Mouse (Mus musculus) urinary bladder, postnatal 14 days (tissue): Measurements from ENCODE around the gene Mcm10.

Source experiments
- DNase-seq: peaks from one replicate; pipeline ENCODE4 v3.0.0; 2021; ENCODE audit warnings: low spot score

Mcm10 gene

DNA sequence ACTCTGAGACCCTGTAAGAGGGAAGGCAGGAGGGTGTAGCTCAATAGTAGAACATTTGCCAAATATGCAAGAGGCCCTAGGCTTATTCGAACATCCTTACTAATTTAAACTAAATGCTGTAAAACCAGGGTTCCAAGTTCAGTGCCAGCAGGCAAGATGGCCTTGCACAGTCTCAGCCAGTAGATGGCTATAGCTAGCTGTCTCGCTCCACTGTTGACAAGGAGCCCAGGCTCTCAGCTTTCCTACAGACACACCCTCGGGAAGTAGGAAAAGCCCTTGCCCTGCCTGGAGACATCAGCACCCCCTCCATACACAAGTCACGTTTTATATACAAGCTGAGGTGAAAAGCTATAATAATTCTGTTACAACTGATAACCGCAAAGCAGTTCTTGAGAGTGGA is 20.1 kb upstream of the Mcm10 start:
- DNase-seq = no peak

DNA sequence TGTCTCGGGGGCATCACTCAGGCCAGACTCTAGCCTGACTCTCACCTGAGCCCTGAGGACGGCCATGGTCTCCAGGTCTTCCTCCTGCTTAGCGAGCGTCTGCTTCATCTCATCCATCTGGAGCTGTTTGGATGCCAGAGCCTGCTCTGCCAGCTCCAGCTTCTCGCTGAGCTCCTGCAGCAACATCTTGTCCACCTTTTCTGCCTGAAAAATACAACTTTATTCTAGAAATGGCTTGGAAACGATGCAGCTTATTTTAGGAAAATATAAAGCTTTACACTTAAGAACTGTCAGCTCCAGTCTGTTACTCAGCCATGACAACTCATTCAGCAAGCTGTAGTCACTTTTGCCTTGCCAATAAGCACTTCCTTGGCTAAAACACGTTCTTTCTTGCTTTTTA is 18.6 kb upstream of the Mcm10 start:
- DNase-seq = no peak

DNA sequence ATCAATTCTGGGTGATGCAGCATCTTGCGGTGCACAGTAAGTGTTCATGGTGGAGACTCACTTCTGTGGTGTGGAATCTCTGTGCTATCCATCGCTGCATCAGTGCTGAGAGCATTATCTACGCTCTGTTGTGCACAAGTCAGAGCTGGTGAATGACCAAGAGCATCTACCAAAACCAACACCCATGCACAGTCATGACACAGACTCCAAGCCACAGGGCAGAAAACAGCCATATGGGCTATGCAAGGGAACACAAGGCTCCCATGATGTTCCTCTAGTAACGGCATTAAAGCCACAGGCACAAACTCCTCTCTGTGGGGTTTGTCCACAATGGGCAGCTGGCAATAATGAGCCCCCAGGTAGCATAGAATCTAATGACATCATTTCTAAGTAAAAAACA is 17.2 kb upstream of the Mcm10 start:
- DNase-seq = no peak

DNA sequence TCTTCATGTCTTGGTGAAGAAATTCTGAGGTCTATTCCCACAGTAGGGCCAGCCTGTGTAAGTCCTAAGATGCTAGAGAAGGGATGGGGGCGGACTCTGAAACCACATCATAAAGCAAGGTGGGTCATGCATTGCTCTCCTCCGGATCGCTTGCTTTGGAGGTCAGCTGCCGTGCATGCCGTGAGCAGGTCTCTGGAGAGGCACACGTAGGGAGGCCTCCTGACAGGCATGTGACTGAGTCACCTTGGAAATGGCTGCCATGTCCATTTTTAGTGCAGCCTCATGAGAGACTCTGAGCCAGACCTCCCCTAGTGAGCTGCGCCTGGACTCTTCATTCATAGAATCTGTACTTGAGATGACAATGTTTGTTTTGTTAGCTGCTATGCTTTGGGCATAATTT is 15.5 kb upstream of the Mcm10 start:
- no peak for DNase-seq

DNA sequence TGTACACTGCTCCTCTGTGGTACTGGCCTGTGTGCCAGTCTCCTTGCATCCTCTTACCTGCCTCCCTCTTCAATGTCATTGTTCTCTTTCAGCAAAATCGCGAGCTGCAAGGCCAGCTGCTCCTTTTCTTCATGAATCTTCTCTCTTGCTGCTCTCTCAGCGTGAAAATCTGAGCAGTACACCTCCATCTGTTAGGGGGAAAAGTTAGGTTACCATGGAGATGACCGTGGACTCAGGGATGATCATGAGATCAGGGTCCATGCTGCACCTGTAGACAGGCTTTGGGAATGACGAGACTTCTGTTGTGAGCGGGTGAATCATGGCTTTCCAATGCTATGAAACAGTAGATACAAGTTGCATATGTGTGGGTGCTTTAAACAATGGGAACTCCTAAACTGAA is 14.5 kb upstream of the Mcm10 start:
- DNase-seq = no peak

DNA sequence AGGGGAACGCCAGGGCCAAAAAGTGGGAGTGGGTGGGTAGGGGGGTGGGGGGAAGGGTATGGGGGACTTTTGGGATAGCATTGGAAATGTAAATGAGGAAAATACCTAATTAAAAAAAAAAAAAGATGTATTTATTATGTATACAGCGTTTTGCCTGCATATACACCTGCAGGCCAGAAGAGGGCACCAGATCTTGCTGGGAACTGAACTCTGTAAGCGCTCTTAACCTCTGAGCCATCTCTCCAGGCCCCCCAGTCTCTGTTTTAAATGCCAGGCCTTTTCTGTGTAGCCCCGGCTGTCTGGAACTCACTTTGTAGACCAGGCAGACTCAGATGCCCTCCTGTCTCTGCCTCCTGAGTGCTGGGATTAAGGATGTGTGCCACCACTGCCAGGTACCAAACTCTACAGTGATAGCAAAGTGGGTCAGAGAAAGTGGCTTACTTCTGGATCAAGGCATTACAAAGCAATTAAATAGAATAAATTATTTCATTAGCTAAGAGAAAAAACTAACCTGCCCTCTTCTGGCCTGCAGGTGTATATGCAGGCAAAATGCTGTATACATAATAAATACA is 12.7 kb upstream of the Mcm10 start:
- DNase-seq = no peak

DNA sequence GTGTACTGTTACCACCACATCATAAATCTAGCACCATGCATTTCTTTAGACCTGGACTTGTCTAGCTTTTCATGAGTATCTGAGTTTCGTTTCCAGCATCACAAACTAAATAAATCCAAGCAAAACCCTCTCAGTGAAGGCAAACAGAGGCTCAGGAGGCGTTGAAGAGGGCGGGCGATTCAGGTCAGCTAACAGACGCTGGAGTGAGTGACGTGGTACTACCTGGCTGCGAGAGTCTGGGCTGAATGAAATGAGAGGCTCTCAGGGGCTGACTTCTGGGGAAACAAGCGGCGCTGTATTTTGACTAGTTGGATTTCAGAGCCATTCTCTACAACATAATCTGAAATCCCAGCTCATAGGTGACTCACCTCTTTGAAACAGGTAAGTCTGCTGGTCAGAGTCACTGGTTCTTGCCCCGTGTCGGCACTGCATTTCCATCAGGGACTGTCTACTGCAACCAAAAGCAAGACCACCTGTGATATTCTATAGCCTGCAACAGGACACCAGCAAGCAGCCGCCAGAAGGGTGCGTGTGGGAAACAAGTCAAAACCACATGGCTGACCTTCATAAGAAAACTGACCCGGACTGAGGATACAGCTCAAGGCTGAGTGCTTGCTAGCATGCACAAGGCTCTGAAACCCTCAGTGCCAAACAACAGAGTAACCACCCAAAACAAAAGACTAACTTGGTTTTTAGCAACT is 11.3 kb upstream of the Mcm10 start:
- no peak for DNase-seq

DNA sequence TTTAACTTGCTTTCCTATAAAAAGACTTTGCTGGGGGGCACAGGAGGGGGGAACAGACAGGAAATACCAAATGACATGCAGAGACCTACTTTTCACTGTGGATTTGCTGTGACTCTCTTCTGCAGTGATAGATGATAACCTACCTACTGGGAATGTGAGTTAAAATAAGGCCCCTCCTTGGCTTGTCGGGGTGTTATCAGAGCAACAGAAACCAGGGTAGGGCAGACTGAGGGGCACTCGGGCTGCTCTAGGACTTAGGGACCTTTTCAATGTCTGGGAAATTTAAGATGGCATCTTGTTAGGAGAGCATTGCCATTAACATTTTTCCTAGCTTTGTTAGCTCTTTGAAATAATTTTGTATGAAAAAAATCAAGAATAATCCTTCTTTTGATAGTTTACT is 10.7 kb upstream of the Mcm10 start:
- DNase-seq = no peak

DNA sequence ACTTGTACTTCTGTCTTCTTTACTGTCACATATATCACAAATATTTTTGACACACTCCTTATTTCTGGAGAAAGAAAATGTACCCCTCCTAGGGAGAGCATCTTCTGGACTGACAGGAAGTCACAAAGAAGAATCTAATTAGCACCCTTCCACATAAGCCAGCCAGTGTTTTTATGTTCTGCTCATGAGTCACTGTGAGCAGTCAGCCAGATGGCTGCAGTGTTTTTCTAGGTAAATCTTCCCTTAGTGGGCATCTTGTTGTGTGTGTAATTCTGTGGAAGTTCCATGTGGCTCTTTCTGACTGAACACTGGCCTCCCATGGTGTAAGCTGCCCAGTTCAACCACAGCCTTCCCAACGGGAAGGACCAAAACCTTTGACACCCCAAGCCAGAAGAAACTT is 7.1 kb upstream of the Mcm10 start:
- DNase-seq = no peak

DNA sequence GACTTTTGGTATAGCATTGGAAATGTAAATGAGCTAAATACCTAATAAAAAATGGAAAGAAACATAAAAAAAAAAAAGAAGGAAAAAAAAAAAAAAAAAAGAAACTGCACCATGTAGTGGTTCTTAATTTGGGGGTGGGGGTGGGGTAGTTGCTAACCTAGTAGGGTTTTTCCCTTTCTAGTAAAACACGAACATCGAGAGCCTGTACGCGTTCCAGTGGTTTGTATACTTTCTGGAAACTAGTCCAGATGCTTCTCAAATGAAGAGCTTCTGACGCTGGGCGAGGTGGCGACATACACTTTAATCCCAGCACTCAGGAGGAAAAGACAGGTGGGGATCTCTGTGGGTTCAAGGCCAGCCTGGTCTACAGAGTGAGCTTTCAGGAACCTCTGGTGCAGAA is 4.3 kb upstream of the Mcm10 start:
- no peak for DNase-seq

DNA sequence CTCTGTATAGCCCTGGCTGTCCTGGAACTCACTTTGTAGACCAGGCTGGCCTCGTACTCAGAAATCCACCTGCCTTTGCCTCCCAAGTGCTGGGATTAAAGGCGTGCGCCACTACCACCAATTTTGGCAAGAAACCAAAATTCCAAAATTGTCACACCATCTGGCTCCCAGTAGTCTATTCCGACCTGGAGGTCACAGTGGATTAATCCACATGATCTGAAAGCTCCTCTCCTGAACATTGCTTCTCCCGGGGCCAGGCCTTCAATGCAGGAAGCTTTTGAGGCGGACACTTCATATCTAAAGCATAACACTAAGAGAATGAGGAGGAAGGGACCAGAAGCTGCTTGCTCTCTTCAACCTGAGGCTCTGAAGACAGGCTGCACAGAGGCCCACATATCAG is 2.9 kb upstream of the Mcm10 start:
- DNase-seq = no peak

DNA sequence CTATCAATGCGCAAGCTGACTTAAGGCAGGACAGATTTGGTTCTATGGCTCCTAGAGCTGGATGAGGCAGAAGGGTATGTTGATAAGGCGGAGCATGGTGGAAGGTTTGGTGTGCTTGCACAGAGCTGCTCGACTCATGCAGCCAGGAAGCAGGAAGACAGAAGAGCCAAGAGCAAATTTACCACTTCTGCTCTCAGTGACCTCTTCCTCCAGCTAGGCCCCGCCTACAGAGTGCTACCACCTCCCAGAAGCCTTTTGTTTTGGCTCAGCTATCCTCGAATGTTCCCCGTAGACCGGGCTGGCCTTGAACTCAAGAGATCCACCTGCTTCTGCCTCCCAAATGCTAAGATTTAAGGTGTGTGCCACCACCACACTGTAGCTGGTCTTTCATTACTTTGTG is 2.0 kb upstream of the Mcm10 start:
- no peak for DNase-seq

DNA sequence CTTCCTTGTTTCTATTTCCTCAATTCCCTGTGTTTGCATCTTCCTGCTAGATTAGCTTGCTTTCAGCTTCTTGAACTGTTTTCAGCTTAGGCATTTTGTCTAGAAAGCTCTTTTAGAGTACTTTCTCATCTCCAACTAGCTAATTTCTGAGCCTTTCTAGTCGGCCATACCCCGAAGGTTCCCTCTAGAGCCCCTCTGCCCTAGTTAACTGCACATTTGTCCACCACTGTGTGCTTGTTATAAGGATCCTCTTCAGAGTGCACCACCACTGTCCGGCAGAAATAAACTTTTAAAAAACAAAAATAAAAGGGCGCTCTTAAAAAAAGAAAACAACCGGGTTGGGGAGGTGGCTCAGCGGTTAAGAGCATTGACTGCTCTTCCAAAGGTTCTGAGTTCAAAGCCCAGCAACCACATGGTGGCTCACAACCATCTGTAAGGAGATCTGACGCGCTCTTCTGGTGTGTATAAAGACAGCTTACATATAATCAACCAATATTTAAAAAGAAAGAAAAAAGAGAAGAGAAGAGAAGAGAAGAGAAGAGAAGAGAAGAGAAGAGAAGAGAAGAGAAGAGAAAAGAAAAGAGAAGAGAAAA is 597 bp downstream of the Mcm10 start:
- DNase-seq = no peak

DNA sequence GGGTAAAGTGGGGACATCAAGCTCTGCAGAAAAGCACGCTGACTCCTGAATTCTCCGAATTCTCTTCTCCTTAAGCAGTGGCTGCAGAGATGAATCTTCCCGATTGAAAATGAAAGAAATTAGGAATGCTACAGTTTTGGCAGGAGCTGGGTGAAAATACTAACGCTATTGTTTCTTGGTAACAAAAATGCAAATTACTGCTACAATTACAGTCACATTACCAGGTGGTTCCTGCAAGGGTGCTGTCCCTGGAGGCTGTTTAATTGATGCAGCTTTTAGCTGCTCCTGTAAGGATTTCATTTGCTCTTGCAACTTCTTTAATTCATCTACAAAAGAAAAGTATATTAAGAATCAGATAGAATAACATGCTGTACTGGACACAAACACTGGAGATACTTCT is 5.5 kb downstream of the Mcm10 start:
- no peak for DNase-seq

DNA sequence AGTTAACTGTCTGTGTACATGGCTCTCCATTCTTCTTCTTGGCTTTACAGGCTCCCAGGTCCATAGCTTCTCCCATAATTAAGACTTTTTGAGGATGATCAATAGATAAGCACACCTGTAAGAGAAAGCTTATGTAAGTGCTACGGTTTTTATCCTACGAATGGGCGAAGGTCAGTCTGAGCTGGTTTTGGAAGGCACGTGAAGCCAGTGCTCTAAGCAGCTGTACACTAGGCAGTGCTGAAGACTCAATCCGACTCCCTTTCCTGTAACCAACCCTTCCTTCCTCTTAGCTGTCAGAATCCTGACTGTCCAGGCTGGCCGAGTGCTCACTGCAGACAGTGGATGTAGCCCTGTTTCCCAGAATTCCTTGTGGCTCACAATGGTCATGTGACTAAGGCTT is 11.3 kb downstream of the Mcm10 start:
- DNase-seq = no peak

DNA sequence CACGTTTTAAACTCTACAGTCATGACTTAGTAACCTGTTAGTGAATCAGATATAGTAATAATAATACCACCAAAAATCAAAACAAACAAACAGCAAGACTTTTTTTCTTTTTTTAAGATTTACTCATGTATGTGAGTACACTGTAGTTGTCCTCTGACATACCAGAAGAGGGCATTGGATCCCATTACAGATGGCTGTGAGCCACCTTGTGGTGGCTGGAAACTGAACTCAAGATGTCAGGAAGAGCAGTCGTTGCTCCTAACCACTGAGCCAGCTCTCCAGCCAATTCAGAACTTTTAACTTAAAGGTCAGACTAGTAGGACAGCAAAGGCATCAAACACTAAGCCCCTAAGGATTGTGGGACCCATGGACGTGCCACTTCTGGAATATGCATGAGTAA is 13.7 kb downstream of the Mcm10 start:
- DNase-seq = no peak

DNA sequence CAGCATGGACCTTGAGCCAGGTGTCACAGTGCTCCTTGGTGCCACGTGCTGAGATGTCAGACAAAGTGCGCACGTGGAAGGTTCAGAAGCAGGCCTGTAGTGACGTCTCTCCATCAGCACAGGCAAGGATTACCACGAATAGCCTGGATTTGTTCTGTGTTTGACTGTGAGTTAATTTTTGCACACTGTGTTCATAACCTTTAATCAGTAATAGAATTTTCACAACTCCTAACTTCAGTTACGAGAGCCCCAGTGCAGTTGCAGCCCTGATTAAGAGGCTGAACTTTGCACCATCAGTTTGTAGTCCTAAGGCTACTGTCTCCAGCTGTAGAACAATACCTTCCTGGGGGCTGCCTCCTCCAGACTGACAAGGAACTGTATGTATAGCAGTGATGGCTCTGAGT is 16.2 kb downstream of the Mcm10 start:
- no peak for DNase-seq

DNA sequence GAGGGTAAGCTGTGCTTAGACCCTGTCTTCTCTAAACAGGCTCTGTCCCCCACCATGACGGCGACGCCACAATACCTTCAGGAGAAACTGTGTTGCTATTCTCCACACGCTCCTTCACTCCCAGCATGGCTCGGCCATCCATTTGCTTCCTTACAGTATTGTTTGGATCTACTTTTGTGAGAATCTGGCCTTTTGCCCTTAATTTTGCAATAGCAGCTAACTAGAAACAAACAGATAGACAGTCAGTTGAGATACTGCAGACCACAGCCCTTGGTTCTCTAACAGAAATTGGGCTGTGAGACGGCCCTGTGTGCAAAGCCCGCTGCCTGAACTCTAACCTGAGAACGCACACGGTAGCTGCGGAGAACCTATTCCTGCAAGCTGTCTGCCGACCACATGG is 16.9 kb downstream of the Mcm10 start:
- no peak for DNase-seq

DNA sequence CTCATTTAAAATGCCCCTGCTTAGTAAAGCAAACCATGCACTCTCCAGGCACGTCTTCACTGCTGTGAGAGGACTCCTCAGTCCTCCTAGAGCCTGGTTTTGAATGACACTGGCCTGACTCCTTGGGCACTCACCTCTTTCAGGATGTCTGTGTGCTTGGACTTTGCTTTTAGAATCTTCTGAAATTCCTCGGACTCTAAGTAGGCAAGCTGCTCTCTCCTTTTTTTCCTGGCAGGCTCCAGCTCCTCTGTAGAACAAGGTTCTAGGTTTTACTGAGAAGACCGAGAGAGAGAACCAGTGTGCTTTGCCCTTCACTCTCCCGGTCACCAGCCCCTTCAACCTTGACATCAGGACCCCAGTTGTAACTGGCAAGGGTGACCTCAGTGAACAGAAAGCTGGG is 18.2 kb downstream of the Mcm10 start:
- no peak for DNase-seq

DNA sequence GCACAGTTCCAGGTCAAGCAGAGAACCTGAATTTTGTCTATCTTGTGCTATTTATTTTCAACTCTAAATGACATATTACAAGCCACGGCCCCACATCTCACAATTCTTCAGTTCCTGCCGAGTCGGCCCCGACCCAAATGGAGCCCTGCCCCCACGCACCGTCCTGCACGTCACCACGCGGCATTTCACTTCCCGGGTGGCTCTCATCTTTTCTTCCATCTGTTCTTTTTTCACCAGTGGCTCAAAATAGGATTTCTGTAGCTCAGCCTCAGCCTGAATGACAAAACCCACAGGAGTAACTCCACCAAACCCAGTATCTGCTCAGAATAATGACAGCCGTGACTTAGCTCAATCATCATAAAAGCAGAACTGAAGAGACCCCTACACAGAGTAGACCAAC is 19.0 kb downstream of the Mcm10 start:
- DNase-seq = no peak

DNA sequence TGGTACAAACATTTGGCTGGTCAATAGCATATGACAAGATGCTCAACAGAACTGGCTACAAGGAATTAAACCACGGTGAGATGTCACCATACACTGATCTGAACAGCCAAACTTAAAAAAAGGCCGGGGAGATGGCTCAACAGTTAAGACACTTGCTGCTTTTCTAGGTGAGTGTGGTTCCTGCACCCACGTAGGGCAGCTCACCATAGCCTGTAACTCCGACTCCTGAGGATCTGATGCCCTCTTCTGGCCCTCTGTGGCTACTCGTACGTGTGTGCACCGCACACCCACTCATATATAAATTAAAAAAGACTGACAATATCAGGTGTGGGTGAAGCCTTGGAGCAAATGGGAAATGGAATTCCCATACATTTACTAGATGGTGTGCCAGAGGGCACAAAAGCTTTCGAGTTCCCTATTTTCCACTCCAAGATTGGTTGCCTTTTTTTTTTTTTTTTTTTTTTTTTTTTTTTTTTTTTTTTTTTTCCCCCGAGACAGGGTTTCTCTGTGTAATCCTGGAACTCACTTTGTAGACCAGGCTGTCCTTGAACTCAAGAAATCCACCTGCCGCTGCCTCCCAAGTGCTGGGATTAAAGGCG is 23.7 kb downstream of the Mcm10 start:
- DNase-seq = no peak

DNA sequence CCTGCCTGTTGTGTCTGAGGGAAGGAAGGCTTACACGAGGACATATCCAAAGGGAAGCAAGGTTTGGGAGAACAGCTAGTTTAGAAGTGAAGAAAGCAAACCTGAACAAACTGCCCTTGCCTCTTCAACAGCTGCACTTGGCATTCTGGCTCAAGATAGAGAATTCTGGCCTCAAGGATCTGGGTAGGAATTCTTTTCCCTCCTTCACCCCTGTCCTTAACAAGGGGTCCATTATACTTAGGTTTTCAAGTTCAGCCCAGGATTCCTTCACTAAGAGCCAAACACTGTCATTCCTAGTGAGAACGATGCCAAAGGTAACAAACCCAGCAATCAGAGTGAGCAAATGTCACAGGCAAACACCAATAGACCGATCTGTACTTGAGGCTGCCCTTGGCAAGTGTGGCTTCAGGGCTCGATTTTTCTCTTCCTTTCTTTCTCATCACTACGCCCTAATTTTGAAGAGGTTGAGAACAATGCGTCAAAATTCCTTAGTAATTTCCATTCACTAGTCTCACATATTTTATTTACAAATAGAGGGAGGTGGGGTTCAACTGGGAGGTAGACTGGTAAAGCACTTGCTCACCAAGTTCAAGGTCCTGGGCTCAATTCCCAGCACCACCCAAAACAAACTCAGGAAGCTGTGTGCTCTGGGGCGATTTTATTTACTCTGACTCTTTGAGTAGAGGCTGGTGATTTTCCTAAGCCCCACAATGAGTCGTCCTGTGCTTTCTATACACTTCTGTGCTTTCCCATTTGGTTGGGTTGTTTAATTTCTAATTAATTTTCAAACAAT is 25.0 kb downstream of the Mcm10 start:
- no peak for DNase-seq

DNA sequence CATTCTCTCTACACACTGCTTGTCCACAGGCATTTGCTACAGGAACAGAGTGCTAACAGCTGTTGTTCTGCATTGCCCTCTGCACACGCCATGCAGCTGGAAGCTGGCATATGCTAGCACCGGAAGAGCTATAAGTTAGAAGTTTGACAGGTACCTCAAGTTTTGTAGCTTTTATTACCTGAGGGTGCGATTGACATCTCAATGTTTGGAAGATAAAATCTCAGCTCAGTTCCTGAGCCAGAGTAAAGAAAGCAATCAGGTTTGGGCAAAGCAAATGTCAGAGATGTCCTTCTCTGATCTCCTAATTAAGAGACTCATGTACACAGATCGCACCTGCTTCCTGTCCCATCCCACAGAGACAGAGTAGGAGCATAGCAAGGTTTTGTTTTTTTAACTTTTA is 25.8 kb downstream of the Mcm10 start:
- no peak for DNase-seq
